Mouse (Mus musculus) lung, embryonic 15.5 days (tissue): Measurements from ENCODE around the gene Zkscan8. TPM values are rescaled to one million over a fixed set of nuclear protein-coding genes. Genes with fewer than 3 reads are reported as not detected.
"Not testable (repeated sequence)": the region's sequence is repeated elsewhere in the genome, so short reads cannot be mapped to it uniquely, and the experiment has no call there.

Experiments used
- ATAC-seq: fragments of 200-750 bp; cut with Nextera tagmentation; 2 replicates; pipeline ENCODE4 v1.8.0; 2017; ENCODE audit warnings: moderate number of reproducible peaks, borderline replicate concordance; ENCODE audit not compliant: low FRiP score, low TSS enrichment; ENCODE audit errors: extremely low read depth
- H3K27ac ChIP-seq: fragments of 300-500 bp; sonication (generic); 2 replicates; pipeline ENCODE4 v1.5.1; 2015; ENCODE audit warnings: moderate library complexity, mild to moderate bottlenecking, inconsistent platforms
- H3K27me3 ChIP-seq: fragments of 300-500 bp; sonication (generic); 2 replicates; pipeline ENCODE4 v1.6.1; 2015; ENCODE audit warnings: inconsistent platforms
- H3K36me3 ChIP-seq: fragments of 300-500 bp; sonication (generic); 2 replicates; pipeline ENCODE4 v1.6.1; 2015; ENCODE audit warnings: inconsistent platforms
- H3K4me1 ChIP-seq: fragments of 300-500 bp; sonication (generic); 2 replicates; pipeline ENCODE4 v1.6.1; 2015; ENCODE audit warnings: inconsistent platforms
- H3K4me2 ChIP-seq: fragments of 300-500 bp; sonication (generic); 2 replicates; pipeline ENCODE4 v1.6.1; 2015; ENCODE audit warnings: inconsistent platforms, mild to moderate bottlenecking, moderate library complexity
- H3K4me3 ChIP-seq: fragments of 300-500 bp; sonication (generic); 2 replicates; pipeline ENCODE4 v1.5.1; 2015; ENCODE audit warnings: mild to moderate bottlenecking, inconsistent platforms
- H3K9ac ChIP-seq: fragments of 300-500 bp; sonication (generic); 2 replicates; pipeline ENCODE4 v1.6.1; 2015; ENCODE audit warnings: inconsistent platforms
- H3K9me3 ChIP-seq: fragments of 300-500 bp; sonication (generic); 2 replicates; pipeline ENCODE4 v1.6.1; 2016; ENCODE audit warnings: inconsistent platforms
- WGBS: fragments of 180-500 bp; shearing (Covaris S2); methylation state at CpG from one replicate; pipeline ENCODE4 v1.1.7; 2015; 5-methylcytosine and 5-hydroxymethylcytosine counted together
- polyA plus RNA-seq: library from polyadenylated mRNA; unstranded; fragments of >200 nt; fragmentation: Nextera tagmentation; extraction: Ambion mirVana; gene quantifications from 2 replicates; pipeline ENCODE4 v1.2.1, GENCODE M21; 2015

The Zkscan8 gene
- polyA plus RNA-seq: 5.5 and 6.8 TPM in 2 replicates

DNA sequence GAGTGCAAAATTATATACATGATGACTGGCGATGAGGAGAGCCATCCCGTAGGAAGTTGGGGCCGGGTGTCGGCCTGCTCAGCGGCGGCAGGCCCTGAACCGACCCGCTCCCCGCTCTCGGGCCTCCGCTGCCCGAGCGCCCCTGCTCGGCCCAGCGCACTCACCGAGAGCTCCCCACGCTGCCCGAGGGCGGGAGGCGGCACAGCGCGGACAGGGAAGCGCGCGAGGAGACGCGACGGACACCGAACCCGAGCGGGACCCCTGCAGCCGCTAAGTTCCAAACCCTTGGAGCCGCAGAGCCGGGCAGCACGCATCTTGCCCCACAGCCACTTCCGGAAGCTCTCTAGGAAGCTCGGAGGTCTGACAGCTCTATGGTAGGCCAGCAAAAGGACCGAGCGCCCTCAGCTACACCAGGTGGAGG is at the start of gene Zkscan8:
Gene Zkscan8 (minus strand): TSS at position 340 of the 421 bp plus-strand sequence.
- peaks cover 3% of the 10 kb centered on the region; the same call in 1 of the 2 replicates for H3K4me1 ChIP-seq
- WGBS: under 1% methylated on average over 27 of the region's 39 CpGs
- H3K36me3 ChIP-seq: peaks cover 5% of the 10 kb centered on the region
- peak; percentile 96 for ATAC-seq
- peak within 1 kb of the TSS; percentile 93 for H3K27ac ChIP-seq
- H3K4me3 ChIP-seq: peak within 1 kb of the TSS; percentile 85
- peak within 1 kb of the TSS; percentile 74 for H3K4me2 ChIP-seq
- H3K9me3 ChIP-seq: no peaks in the 10 kb centered on the region
- peak within 1 kb of the TSS; percentile 99 for H3K9ac ChIP-seq
- H3K27me3 ChIP-seq: no peaks in the 10 kb centered on the region

DNA sequence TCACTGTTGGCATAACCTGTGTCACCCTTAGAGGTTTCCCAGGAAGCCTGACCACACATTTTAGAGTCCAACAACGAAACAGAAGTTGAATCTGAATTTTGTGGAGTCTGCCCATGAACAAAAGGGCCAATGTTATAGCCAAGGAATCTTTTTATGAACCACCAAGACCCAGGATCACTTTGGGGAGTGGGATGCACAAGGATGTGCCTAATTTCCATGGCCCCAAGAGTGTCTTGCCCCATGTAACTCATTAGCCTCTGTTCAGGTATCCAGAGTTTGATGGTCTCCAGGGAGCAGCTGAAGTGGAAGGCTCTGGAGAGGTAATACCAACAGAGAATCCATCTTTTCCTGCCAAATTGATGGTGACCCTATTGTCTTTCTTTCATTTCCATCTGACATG is 28.9 kb upstream of the Zkscan8 start, which contains the start of gene Olfr1535:
Gene Olfr1535 (minus strand): TSS at position 101 of the 400 bp plus-strand sequence.
- Histone ChIP-seq H3K4me3 (no peak within 1 kb of the TSS), H3K9me3 (no peaks in the 10 kb centered on the region), H3K36me3 (no peaks in the 10 kb centered on the region), H3K27me3 (no peaks in the 10 kb centered on the region), H3K27ac (no peak within 1 kb of the TSS), H3K4me2 (no peak within 1 kb of the TSS), H3K9ac (no peak within 1 kb of the TSS), H3K4me1 (no peaks in the 10 kb centered on the region)
- ATAC-seq: no peak
- WGBS: 33% methylated on average over 1 of the region's 1 CpGs

DNA sequence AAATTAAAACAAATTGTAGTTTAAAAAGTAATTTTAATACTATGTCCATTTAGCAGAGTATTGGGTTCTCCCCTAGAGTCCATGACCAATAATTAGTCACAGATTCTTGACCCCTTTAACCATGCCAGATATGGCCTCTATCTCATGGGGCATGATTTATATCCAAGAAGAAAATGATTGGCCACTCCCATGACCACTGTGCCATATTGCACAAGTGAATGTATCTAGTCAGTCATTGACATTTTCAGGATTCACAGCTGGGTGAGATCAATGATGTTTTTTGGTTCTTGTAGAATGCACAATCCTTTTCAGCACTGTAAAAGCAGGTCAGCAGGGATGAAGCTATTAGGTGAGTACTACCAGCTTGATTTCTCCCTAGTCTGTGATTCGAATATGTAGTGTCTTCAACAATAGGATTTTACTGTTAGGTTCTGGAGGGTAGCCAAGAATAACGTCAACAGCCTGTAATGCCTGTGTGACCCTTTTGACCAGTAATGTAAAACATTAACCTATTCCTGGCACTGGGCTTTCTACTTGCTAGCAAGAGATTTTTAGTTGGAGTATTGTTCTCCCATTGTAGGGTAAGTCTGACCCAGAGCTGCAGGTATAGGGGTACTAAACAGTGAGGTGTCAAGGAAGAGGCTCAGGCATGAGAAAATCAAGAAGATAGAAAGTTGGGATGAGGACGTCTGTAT is 19.6 kb upstream of the Zkscan8 start:
- Histone ChIP-seq H3K9ac (no peak overlapping the region), H3K27ac (no peak overlapping the region), H3K4me2 (no peak overlapping the region), H3K4me3 (no peak overlapping the region), H3K4me1 (no peaks in the 10 kb centered on the region), H3K9me3 (no peaks in the 10 kb centered on the region), H3K36me3 (no peaks in the 10 kb centered on the region), H3K27me3 (no peaks in the 10 kb centered on the region)
- 32% methylated on average over 3 of the region's 3 CpGs for WGBS
- ATAC-seq: no peak

DNA sequence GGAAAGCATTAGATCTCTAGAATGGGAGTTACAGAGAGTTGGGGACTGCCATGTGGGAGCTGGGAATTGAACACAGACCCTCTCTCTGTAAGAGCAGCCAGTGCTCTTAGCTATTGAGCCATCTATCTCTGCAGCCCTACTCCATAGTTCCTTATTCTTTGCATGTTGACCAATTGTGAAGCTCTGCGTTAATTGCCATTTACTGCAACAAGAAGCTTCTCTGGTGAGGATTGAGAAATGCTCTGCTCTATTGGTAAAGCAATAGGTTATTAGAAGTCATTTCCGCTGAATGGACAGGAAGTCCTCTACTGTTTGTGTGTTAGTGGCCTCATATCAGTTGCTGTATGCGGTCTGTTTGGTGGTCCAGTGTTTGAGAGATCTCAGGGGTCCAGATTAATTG is 18.6 kb upstream of the Zkscan8 start:
- Histone ChIP-seq H3K27ac (no peak overlapping the region), H3K4me2 (no peak overlapping the region), H3K36me3 (no peaks in the 10 kb centered on the region), H3K9ac (no peak overlapping the region), H3K9me3 (no peaks in the 10 kb centered on the region), H3K27me3 (no peaks in the 10 kb centered on the region), H3K4me1 (no peaks in the 10 kb centered on the region), H3K4me3 (no peak overlapping the region)
- ATAC-seq: no peak
- WGBS: 88% methylated on average over 3 of the region's 3 CpGs

DNA sequence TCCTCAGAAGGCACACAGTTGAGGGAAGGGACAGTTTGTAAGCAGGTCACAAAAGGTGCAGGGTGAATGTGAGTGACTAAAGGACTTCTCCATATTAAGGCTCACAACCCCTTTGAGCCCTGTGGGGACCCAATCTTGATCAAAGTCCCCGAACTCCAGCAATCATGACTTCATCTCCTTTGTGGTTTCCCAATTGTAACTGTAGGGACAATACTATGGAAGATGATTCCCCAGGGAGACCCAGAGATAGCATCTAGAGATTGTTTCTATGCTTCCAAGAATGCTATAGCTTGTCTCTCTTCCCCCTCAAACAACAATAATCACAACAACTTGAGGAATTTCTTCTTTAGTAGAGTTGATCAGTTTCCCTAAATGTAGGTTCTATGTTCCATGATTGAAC is 11.8 kb upstream of the Zkscan8 start, which contains the start of gene Olfr1366:
Gene Olfr1366 (minus strand): TSS at position 101 of the 400 bp plus-strand sequence.
- H3K27ac ChIP-seq: no peak within 1 kb of the TSS
- 68% methylated on average over 1 of the region's 1 CpGs for WGBS
- no peak for ATAC-seq

DNA sequence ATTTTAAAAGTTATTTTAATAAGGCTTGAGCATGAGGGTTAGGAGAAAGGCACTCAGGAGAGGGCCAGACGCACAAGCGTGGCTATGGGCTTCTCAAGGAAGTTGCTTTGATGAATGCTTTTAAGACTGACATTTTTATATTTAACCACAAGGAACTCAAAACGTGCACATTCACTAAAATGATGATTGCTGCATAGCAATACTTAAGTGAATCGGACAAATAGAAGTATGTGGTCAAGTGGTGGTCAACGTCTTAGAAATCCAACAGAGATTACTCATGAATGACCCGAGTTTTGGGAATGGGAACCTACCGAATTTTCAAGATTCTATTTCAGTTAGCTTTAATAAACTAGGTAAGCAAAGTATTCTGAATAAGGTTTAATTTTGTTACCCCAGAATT is 784 bp downstream of the Zkscan8 start:
- no peak overlapping the region for H3K9ac ChIP-seq

More for the DNA sequence above, 11.8 kb upstream of the Zkscan8 start, which contains the start of gene Olfr1366:
- Histone ChIP-seq H3K9ac (no peak within 1 kb of the TSS), H3K27me3 (no peaks in the 10 kb centered on the region), H3K36me3 (no peaks in the 10 kb centered on the region), H3K4me1 (no peaks in the 10 kb centered on the region), H3K4me2 (no peak within 1 kb of the TSS), H3K4me3 (no peak within 1 kb of the TSS), H3K9me3 (no peaks in the 10 kb centered on the region)

DNA sequence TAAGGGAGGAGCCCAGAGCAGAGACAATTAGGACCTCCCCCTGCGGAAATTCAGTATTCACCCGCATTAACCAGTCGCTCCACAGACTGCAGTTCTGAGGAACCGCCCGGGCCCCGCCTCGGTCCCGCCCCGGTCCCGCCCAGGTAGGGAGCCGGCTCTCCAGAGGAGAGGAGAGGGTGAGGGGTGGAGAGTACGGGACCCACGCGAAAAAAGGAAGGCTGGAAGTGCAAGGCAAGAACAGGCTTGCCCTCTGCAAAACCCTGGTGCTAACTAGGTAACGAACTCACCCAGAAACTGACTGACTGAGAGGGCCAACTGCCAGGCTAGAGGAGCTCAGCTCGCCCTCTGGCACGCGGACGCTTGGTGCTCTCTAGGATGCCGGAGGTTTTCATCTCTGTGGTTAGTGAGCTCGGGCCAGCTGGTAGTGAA is 24.7 kb downstream of the Zkscan8 start:
- peak overlapping the region; percentile 89 for H3K27ac ChIP-seq
- H3K4me2 ChIP-seq: peak overlapping the region; percentile 56
- no peaks in the 10 kb centered on the region for H3K4me1 ChIP-seq
- no peaks in the 10 kb centered on the region for H3K27me3 ChIP-seq
- H3K4me3 ChIP-seq: peak overlapping the region; percentile 67
- no peaks in the 10 kb centered on the region for H3K36me3 ChIP-seq
- H3K9ac ChIP-seq: peak overlapping the region; percentile 61
- H3K9me3 ChIP-seq: no peaks in the 10 kb centered on the region
- 1% methylated on average over 21 of the region's 21 CpGs for WGBS
- peak; percentile 100 for ATAC-seq

More for the DNA sequence above, 784 bp downstream of the Zkscan8 start:
- no peak for ATAC-seq
- peak overlapping the region; percentile 85 for H3K4me3 ChIP-seq
- no peaks in the 10 kb centered on the region for H3K27me3 ChIP-seq
- peaks cover 10% of the 10 kb centered on the region for H3K36me3 ChIP-seq
- H3K4me2 ChIP-seq: peak overlapping the region; percentile 74
- no peak overlapping the region for H3K27ac ChIP-seq
- peaks cover 3% of the 10 kb centered on the region; the same call in 1 of the 2 replicates for H3K4me1 ChIP-seq
- H3K9me3 ChIP-seq: no peaks in the 10 kb centered on the region
- WGBS: 32% methylated on average over 7 of the region's 7 CpGs

DNA sequence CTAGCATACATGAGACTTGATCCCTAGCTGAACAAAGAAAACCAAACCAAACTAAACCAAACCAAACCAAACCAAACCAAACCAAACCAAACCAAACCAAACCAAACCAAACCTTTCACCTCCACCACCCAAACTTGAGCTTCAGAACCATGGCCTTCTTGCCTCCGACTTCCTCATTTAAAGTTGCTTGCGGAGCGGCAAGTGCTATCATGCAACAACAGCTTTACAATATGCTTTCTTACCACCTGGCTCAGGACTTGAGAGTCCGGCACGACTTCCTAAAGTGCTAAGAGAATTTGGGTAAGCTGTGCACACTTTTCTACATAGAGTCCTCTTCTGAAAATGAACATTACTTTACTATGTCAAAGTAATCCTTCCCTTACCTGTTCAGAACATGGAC is 28.6 kb downstream of the Zkscan8 start:
- H3K9ac ChIP-seq: no peak overlapping the region
- H3K4me3 ChIP-seq: no peak overlapping the region
- no peaks in the 10 kb centered on the region for H3K9me3 ChIP-seq
- no peak overlapping the region for H3K4me2 ChIP-seq
- WGBS: 88% methylated on average over 5 of the region's 5 CpGs
- ATAC-seq: no peak
- H3K36me3 ChIP-seq: no peaks in the 10 kb centered on the region
- no peaks in the 10 kb centered on the region for H3K4me1 ChIP-seq
- H3K27ac ChIP-seq: no peak overlapping the region
- H3K27me3 ChIP-seq: no peaks in the 10 kb centered on the region

DNA sequence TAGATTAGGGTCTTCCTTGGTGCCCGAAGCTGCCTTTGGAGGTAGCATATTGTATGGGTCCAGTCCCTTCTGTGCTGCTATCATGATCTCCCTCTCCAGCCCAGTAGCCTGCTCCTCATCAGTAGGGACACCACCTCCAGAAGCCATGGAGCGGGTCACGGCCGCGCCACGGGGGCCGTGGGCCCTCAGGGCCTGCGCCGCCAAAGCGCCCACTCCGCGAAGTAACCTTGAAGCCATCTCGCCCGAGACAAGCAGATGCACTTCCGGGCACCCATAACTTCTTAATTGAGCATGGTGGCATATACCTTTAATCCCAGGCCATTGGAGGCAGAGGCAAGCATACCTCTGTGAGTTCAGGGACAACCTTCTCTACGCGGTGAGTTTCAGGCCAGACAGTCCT is 29.7 kb downstream of the Zkscan8 start, which contains the start of gene Gm11273:
Gene Gm11273 (minus strand): TSS at position 237 of the 400 bp plus-strand sequence.
- not testable (repeated sequence) for ATAC-seq, H3K4me3 ChIP-seq, H3K27me3 ChIP-seq, H3K9me3 ChIP-seq, H3K27ac ChIP-seq, H3K4me2 ChIP-seq, H3K9ac ChIP-seq, H3K36me3 ChIP-seq, H3K4me1 ChIP-seq
- WGBS: 91% methylated on average over 17 of the region's 17 CpGs

DNA sequence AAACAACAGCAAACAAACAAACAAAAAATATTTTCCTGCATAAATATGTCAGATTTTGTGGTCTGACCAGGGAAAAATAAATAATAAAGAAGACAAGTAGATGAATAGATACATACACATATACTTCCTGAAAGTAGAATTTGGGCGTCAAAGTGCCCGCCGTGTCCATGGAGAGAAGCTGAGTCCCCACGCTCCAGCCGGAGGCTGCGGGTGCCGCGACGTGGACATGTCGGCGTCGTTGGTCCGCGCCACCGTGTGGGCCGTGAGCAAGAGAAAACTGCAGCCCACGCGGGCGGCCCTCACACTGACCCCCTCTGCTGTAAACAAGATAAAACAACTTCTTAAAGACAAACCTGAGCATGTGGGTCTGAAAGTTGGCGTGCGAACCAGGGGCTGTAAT is 35.8 kb downstream of the Zkscan8 start, which contains the start of gene AK157302:
Gene AK157302 (plus strand): TSS at position 144 of the 400 bp plus-strand sequence.
- 91% methylated on average over 21 of the region's 21 CpGs for WGBS

DNA sequence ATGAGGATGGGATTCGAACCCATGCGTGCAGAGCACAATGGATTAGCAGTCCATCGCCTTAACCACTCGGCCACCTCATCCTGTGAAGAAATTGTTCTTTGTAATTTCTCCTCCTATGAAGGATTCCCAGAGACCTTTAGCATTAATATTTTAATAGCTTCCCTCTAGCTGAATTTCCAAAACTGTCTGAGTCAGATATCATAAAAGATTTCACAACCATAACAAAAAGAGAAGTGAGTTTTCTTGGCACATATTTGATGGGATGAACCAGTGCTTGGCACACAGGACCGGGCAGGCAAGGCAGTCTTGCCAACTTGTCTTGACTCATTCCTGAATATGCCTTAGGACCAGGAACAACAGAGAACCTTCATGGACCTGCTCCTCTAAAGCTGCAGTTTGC is 38.1 kb downstream of the Zkscan8 start:
- ATAC-seq: no peak
- no peak overlapping the region for H3K4me3 ChIP-seq
- no peak overlapping the region for H3K4me2 ChIP-seq
- H3K9me3 ChIP-seq: no peaks in the 10 kb centered on the region
- no peaks in the 10 kb centered on the region for H3K36me3 ChIP-seq
- WGBS: 90% methylated on average over 5 of the region's 5 CpGs
- no peak overlapping the region for H3K9ac ChIP-seq
- H3K27ac ChIP-seq: no peak overlapping the region
- no peaks in the 10 kb centered on the region for H3K4me1 ChIP-seq
- H3K27me3 ChIP-seq: no peaks in the 10 kb centered on the region

More for the DNA sequence above, 35.8 kb downstream of the Zkscan8 start, which contains the start of gene AK157302:
- Histone ChIP-seq H3K9ac (no peak within 1 kb of the TSS), H3K36me3 (no peaks in the 10 kb centered on the region), H3K27ac (no peak within 1 kb of the TSS), H3K27me3 (no peaks in the 10 kb centered on the region), H3K9me3 (no peaks in the 10 kb centered on the region), H3K4me2 (no peak within 1 kb of the TSS), H3K4me1 (no peaks in the 10 kb centered on the region), H3K4me3 (no peak within 1 kb of the TSS)
- ATAC-seq: no peak

DNA sequence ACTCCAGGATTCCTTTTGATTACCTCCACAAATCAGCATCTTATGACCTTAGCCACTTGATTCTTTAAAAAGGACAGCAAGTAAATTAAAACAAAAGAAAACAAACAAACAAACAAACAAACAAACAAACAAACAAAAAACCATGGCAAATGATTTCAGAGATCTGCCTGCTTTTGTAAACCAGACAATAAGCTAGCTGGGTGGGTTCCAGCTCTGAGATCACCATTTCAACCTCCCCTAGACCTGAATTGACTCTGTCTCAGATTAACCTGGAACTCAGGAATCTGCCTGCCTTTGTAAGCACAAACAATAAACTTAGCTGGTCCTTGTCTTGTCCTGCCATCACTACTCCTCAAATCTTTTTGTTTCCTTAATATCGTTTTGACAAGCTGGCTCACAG is 44.0 kb downstream of the Zkscan8 start:
- WGBS: 86% methylated on average over 1 of the region's 1 CpGs
- no peak for ATAC-seq
- no peaks in the 10 kb centered on the region for H3K9me3 ChIP-seq
- H3K27me3 ChIP-seq: no peaks in the 10 kb centered on the region
- H3K36me3 ChIP-seq: peaks cover 6% of the 10 kb centered on the region; the same call in 1 of the 2 replicates
- H3K27ac ChIP-seq: no peak overlapping the region
- no peaks in the 10 kb centered on the region for H3K4me1 ChIP-seq
- no peak overlapping the region for H3K4me2 ChIP-seq
- no peak overlapping the region for H3K9ac ChIP-seq
- H3K4me3 ChIP-seq: no peak overlapping the region
